Mouse (Mus musculus): ENCODE data around the gene Vmn1r139. TPM values are rescaled to one million over a fixed set of nuclear protein-coding genes. Genes with fewer than 3 reads are reported as not detected.

Gene Vmn1r139
- polyA plus RNA-seq (2012; ENCODE audit: low replicate concordance) = not detected in 2 replicates

DNA sequence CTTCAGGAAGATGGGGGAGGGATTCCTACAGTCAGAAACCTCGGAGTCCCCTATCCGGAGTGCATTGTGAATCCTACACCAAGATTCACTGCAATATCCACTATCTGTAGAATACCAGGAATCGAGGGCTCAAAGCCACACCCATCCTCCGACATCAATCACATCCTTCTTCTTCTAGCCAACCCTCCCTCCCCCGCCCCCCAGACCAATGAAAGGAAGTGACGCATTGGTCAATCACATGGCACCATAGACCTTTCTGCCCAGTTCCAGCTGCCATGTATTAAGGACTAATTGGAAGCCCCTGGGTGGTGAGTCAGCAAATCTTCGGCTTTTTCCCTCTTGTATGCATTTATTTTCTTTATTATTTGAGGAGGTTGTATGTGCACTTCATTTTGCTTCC, at the start of gene Vmn1r139:
Vmn1r139 (plus strand) TSS at position 301 of the 400 bp plus-strand sequence.

GRCm38 (mm10) chr7:22028797-22029196, 40.1 kb upstream of the Vmn1r139 start, which contains the start of gene Vmn1r138:
Gene Vmn1r138, minus strand, starts transcription at chr7:22028897.

DNA sequence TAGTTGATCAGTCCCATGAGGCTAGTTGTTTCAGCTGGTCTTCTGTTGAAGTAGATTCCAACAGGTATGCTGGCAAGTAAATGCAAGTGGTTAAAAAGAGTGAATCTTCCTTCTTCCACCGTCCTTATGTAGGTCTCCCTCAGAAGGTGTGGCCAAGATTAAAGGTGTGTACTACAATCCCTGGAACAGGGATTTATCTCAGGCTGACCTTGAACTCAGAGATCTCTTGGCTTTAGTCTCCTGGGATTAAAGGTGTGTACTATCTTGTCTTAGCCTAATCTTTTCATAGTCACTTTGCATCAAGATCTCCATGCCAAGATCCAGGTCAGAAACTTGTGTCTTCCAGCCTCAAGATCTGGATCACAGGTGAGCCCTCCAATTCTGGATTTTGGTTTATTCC, 12.7 kb upstream of the Vmn1r139 start, which contains the start of gene Gm6176:
Gm6176 (minus strand) TSS at position 101 of the 400 bp plus-strand sequence.

DNA sequence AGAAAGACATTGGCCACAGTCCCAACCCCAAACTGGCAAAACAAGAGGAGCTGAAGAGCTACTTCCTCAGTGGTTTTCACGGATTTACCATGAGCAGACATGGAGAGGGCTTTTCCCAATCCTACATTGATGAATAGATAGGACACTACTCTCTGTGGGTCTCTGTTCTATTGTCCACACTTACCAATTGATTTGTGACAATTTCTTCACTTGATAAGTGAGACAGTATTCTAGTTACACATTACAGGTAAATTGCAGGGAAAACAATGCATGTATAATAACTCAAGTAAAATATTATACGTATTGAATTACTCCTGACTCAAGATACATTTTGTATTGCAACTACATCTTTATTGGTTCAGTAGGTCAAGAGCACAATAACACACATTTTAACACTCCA, 49.3 kb downstream of the Vmn1r139 start, which contains the start of gene Gm16451:
Gm16451 (minus strand) TSS at position 101 of the 400 bp plus-strand sequence.

GRCm38 (mm10) chr7:22134641-22135040, 65.8 kb downstream of the Vmn1r139 start, which contains the start of gene Gm10666:
Gene Gm10666, minus strand, starts transcription at chr7:22134741.

Other genes starting within 250 kb of the Vmn1r139 start
- gene Vmn1r135, start 236.7 kb upstream of the Vmn1r139 start, polyA plus RNA-seq (2012; ENCODE audit: low replicate concordance) = not detected in 2 replicates
- not detected in 2 replicates for gene Gm5725, start 224.8 kb upstream of the Vmn1r139 start, polyA plus RNA-seq (2012; ENCODE audit: low replicate concordance)
- not detected in 2 replicates for gene Gm5891, start 147.8 kb upstream of the Vmn1r139 start, polyA plus RNA-seq (2012; ENCODE audit: low replicate concordance)
- not detected in 2 replicates for gene Vmn1r137, start 74.5 kb upstream of the Vmn1r139 start, polyA plus RNA-seq (2012; ENCODE audit: low replicate concordance)
- gene Vmn1r138, start 40.2 kb upstream of the Vmn1r139 start, polyA plus RNA-seq (2012; ENCODE audit: low replicate concordance) = not detected in 2 replicates
- gene Gm6176, start 12.8 kb upstream of the Vmn1r139 start, polyA plus RNA-seq (2012; ENCODE audit: low replicate concordance) = not detected in 2 replicates
- gene Gm16451, start 49.2 kb downstream of the Vmn1r139 start, polyA plus RNA-seq (2012; ENCODE audit: low replicate concordance) = not detected in 2 replicates
- gene Gm10666, start 65.7 kb downstream of the Vmn1r139 start, polyA plus RNA-seq (2012; ENCODE audit: low replicate concordance) = not detected in 2 replicates
- not detected in 2 replicates for gene Vmn1r142, start 95.0 kb downstream of the Vmn1r139 start, polyA plus RNA-seq (2012; ENCODE audit: low replicate concordance)
- gene Vmn1r143, start 120.3 kb downstream of the Vmn1r139 start, polyA plus RNA-seq (2012; ENCODE audit: low replicate concordance) = not detected in 2 replicates
- gene Gm8653, start 132.2 kb downstream of the Vmn1r139 start, polyA plus RNA-seq (2012; ENCODE audit: low replicate concordance) = not detected in 2 replicates
- not detected in 2 replicates for gene Gm8453, start 160.4 kb downstream of the Vmn1r139 start, polyA plus RNA-seq (2012; ENCODE audit: low replicate concordance)